Mouse (Mus musculus) thymus, adult 2 months (tissue): ENCODE measurements around the gene Mrps7.
A peak's percentile ranks its signal among the peaks of the same experiment; 100 is the strongest.

Source experiments
- CTCF ChIP-seq: fragments of 200-500 bp; IDR thresholded peaks from 2 replicates; pipeline ENCODE4 v1.5.1; 2012; ENCODE audit warnings: mild to moderate bottlenecking, control low read depth, low read length, moderate library complexity, borderline replicate concordance; ENCODE audit not compliant: control insufficient read depth, poor library complexity, insufficient read depth; ENCODE audit errors: extremely low read depth
- POLR2A ChIP-seq: fragments of 200-500 bp; IDR thresholded peaks from 2 replicates; pipeline ENCODE4 v1.6.1; 2012; ENCODE audit warnings: mild to moderate bottlenecking, low read length, control low read depth, moderate library complexity; ENCODE audit not compliant: control insufficient read depth, poor library complexity, insufficient read depth; ENCODE audit errors: extremely low read depth

DNA sequence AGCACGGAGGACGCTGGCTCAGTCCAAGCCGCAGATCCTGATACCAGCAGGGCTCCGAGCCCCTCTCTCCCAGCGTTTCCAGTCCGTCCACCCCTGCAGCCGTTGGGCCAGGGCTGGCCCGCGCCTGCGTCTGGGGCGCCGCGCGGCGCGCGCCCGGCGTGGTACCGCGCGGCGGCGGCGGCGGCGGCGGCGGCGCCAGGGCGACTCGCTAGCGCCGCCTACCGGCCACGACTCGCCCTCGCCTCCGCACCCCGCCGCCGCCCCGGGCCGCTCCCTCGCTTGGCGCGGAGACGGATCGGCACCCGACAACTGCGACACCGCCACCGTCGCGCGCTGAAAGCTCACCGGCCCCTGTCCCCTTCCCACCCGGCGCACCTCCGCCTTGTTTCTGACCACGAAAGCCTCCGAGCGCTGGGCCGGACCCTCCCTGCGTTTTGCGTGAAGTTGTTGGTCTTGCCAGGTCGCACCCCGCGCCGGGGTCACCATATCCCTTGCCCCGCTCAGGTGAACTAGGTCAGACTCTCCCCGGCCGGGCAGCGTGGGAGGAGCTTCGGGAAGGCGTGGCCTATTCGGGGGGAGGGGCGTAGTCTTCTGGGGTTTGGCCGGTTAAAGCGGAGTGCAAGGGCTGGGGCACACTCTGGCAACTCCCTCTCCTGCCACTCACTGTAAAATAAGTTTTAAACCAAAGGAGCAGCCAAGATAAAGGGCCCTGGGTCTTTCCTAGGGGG, 8.8 kb downstream of the Mrps7 start, which contains the start of gene Mif4gd:
- TF ChIP-seq CTCF (peak; percentile 85), POLR2A (peak; percentile 74)
